10 mouse cellular contexts compared by ENCODE assay signal in genomic region chr11:113779680-113780041, GRCm38 (mm10). TPM values are rescaled to one million over a fixed set of nuclear protein-coding genes. Genes with fewer than 3 reads are reported as not detected.
DNase-seq lines count a peak whose midpoint lies in the region; ATAC-seq lines count a peak whose summit lies in the region.
"Had no signal": no experiment of that assay in that cellular context is flagged by ENCODE, and none has a peak within 500 bp of the region (broad histone marks: within the 10 kb centered on the region; RNA-seq: fewer than 3 reads in every experiment).

No protein-coding gene starts in this region.

- DNase-seq in hindbrain, embryonic 10.5 days (ENCODE audit: low spot score) = no peak
- DNase-seq in midbrain, embryonic 10.5 days (ENCODE audit: low spot score) = no peak
- DNase-seq in urinary bladder, adult 2 months (ENCODE audit: low spot score) = no peak
- DNase-seq: cerebellum, adult 11 months; right cerebral cortex, adult 18-20 months had no signal

- no peaks in the 10 kb centered on the region for H3K27me3 ChIP-seq in hindbrain, embryonic 10.5 days (ENCODE audit: insufficient read depth, poor library complexity, severe bottlenecking)
- no peaks in the 10 kb centered on the region for H3K27me3 ChIP-seq in hindbrain, embryonic 13.5 days
- no peaks in the 10 kb centered on the region for H3K27me3 ChIP-seq in midbrain, embryonic 10.5 days (ENCODE audit: low read depth, poor library complexity, severe bottlenecking)
- no peaks in the 10 kb centered on the region for H3K27me3 ChIP-seq in midbrain, embryonic 15.5 days (replicated peaks)
- no peaks in the 10 kb centered on the region for H3K27me3 ChIP-seq in stomach, embryonic 15.5 days (replicated peaks)

- H3K9ac ChIP-seq in hindbrain, embryonic 13.5 days = no peak overlapping the region
- no peak overlapping the region for H3K9ac ChIP-seq in midbrain, embryonic 15.5 days
- H3K9ac ChIP-seq in stomach, embryonic 15.5 days = no peak overlapping the region

- H3K9me3 ChIP-seq in hindbrain, embryonic 10.5 days = no peaks in the 10 kb centered on the region
- H3K9me3 ChIP-seq in hindbrain, embryonic 13.5 days = no peaks in the 10 kb centered on the region
- no peaks in the 10 kb centered on the region for H3K9me3 ChIP-seq in midbrain, embryonic 10.5 days (replicated peaks)
- H3K9me3 ChIP-seq in midbrain, embryonic 15.5 days = no peaks in the 10 kb centered on the region
- no peaks in the 10 kb centered on the region for H3K9me3 ChIP-seq in stomach, embryonic 15.5 days
- H3K9me3 ChIP-seq: G1E had no signal

- ATAC-seq in hindbrain, embryonic 13.5 days (ENCODE audit: low FRiP score) = no peak
- ATAC-seq in midbrain, embryonic 15.5 days (replicated peaks) = no peak
- ATAC-seq in hematopoietic stem cell, adult 5-6 weeks (replicated peaks in 1 of 2; ENCODE audit: insufficient read depth in 1 of 2, low FRiP score in 2 of 2, low TSS enrichment in 1 of 2, low read depth in 1 of 2, poor library complexity in 2 of 2, severe bottlenecking in 2 of 2) = 0 out of 4 replicates have a peak, but pooled peaks have one; percentile 5 to 22
- ATAC-seq in stomach, embryonic 15.5 days (ENCODE audit: insufficient read depth, low FRiP score, low read depth) = no peak

- WGBS in hindbrain, embryonic 10.5 days = 7% methylated on average over 6 of the region's 6 CpGs
- 9% methylated on average over 6 of the region's 6 CpGs for WGBS in hindbrain, embryonic 13.5 days
- WGBS in midbrain, embryonic 10.5 days = 11% methylated on average over 6 of the region's 6 CpGs
- WGBS in midbrain, embryonic 15.5 days = 19% methylated on average over 6 of the region's 6 CpGs
- WGBS in stomach, embryonic 15.5 days = 28% methylated on average over 6 of the region's 6 CpGs

- H3K4me1 ChIP-seq in hindbrain, embryonic 10.5 days (replicated peaks) = peaks cover 79% of the 10 kb centered on the region
- peaks cover 46% of the 10 kb centered on the region for H3K4me1 ChIP-seq in hindbrain, embryonic 13.5 days (replicated peaks)
- H3K4me1 ChIP-seq in midbrain, embryonic 10.5 days = peaks cover 69% of the 10 kb centered on the region
- peaks cover 10% of the 10 kb centered on the region for H3K4me1 ChIP-seq in midbrain, embryonic 15.5 days
- H3K4me1 ChIP-seq in stomach, embryonic 15.5 days = peaks cover 29% of the 10 kb centered on the region

- H3K27ac ChIP-seq in hindbrain, embryonic 10.5 days = peak overlapping the region; percentile 92
- no peak overlapping the region for H3K27ac ChIP-seq in hindbrain, embryonic 13.5 days
- H3K27ac ChIP-seq in midbrain, embryonic 10.5 days (replicated peaks) = peak overlapping the region; percentile 86
- no peak overlapping the region for H3K27ac ChIP-seq in midbrain, embryonic 15.5 days
- H3K27ac ChIP-seq in stomach, embryonic 15.5 days = 0 out of 2 replicates have a peak overlapping the region, but pooled peaks have one; percentile 38

- H3K4me3 ChIP-seq in hindbrain, embryonic 10.5 days = peak overlapping the region; percentile 27
- no peak overlapping the region for H3K4me3 ChIP-seq in hindbrain, embryonic 13.5 days
- peak overlapping the region; percentile 34; the same call in 1 of the 2 replicates for H3K4me3 ChIP-seq in midbrain, embryonic 10.5 days
- H3K4me3 ChIP-seq in midbrain, embryonic 15.5 days = no peak overlapping the region
- H3K4me3 ChIP-seq in stomach, embryonic 15.5 days (replicated peaks) = no peak overlapping the region

- H3K4me2 ChIP-seq in hindbrain, embryonic 13.5 days = no peak overlapping the region
- no peak overlapping the region for H3K4me2 ChIP-seq in midbrain, embryonic 15.5 days
- H3K4me2 ChIP-seq in stomach, embryonic 15.5 days = no peak overlapping the region

- no peaks in the 10 kb centered on the region for H3K36me3 ChIP-seq in hindbrain, embryonic 10.5 days
- no peaks in the 10 kb centered on the region for H3K36me3 ChIP-seq in hindbrain, embryonic 13.5 days
- no peaks in the 10 kb centered on the region for H3K36me3 ChIP-seq in midbrain, embryonic 10.5 days
- no peaks in the 10 kb centered on the region for H3K36me3 ChIP-seq in midbrain, embryonic 15.5 days (replicated peaks)
- H3K36me3 ChIP-seq in stomach, embryonic 15.5 days = no peaks in the 10 kb centered on the region
- H3K36me3 ChIP-seq: G1E had no signal

RNA-seq across cellular contexts. Expression of gene Cdc42ep4, which starts 28.0 kb away (rescaled TPM):
- polyA plus RNA-seq in hindbrain, embryonic 10.5 days (2016; fragmentation: Nextera tagmentation; extraction: Ambion mirVana) = 114 and 120 TPM in 2 replicates
- polyA plus RNA-seq in hindbrain, embryonic 13.5 days (2015; fragmentation: Nextera tagmentation; extraction: Ambion mirVana) = 73.0 and 73.7 TPM in 2 replicates
- 91.4 and 105 TPM in 2 replicates for polyA plus RNA-seq in midbrain, embryonic 10.5 days (2016; fragmentation: Nextera tagmentation; extraction: Ambion mirVana)
- polyA plus RNA-seq in midbrain, embryonic 15.5 days (2015; fragmentation: Nextera tagmentation; extraction: Ambion mirVana) = 72.0 and 72.4 TPM in 2 replicates
- 6.1 and 7.9 TPM in 2 replicates for total RNA-seq in hematopoietic stem cell, adult 5-6 weeks (2017)
- 51.6 and 59.6 TPM in 2 replicates for polyA plus RNA-seq in stomach, embryonic 15.5 days (2015; fragmentation: Nextera tagmentation; extraction: Ambion mirVana)
- polyA plus RNA-seq in urinary bladder, adult 2 months (2012; rRNA removed) = 19.8 and 27.1 TPM in 2 replicates

Comparison
In these comparisons a context has a peak if more than half of its experiments do, and no peak if none do; other contexts are left out.
1. H3K27ac ChIP-seq: peak in hindbrain, embryonic 10.5 days (single experiment), midbrain, embryonic 10.5 days (single experiment) and stomach, embryonic 15.5 days (single experiment); none in hindbrain, embryonic 13.5 days (single experiment) and midbrain, embryonic 15.5 days (single experiment).
2. H3K4me3 ChIP-seq: peak in hindbrain, embryonic 10.5 days (single experiment) and midbrain, embryonic 10.5 days (single experiment); none in hindbrain, embryonic 13.5 days (single experiment), midbrain, embryonic 15.5 days (single experiment) and stomach, embryonic 15.5 days (single experiment).
3. ATAC-seq: peak in hematopoietic stem cell, adult 5-6 weeks (2 of 2); none in hindbrain, embryonic 13.5 days (single experiment), midbrain, embryonic 15.5 days (single experiment) and stomach, embryonic 15.5 days (single experiment).